Mouse (Mus musculus) forebrain, embryonic 13.5 days (tissue): ENCODE measurements at regions not wholly inside any gene's neighbourhood (a gene's known extent, or its start where the extent isn't known, plus 50 kb on each side); places are given as distances from the start of the nearest gene placed in this dataset.

Experiments used
- ATAC-seq: fragments of 200-750 bp; cut with Nextera tagmentation; 2 replicates; pipeline ENCODE4 v1.8.0; 2017
- H3K27ac ChIP-seq: fragments of 300-500 bp; sonication (generic); 2 replicates; pipeline ENCODE4 v1.5.1; 2015; ENCODE audit warnings: inconsistent platforms, mild to moderate bottlenecking, moderate library complexity
- H3K27me3 ChIP-seq: fragments of 300-500 bp; sonication (generic); 2 replicates; pipeline ENCODE4 v1.6.1; 2015; ENCODE audit warnings: mild to moderate bottlenecking, inconsistent platforms
- H3K36me3 ChIP-seq: fragments of 300-500 bp; sonication (generic); 2 replicates; pipeline ENCODE4 v1.6.1; 2015; ENCODE audit warnings: mild to moderate bottlenecking, inconsistent platforms; ENCODE audit not compliant: poor library complexity, severe bottlenecking
- H3K4me1 ChIP-seq: fragments of 300-500 bp; sonication (generic); 2 replicates; pipeline ENCODE4 v1.6.1; 2015; ENCODE audit warnings: inconsistent platforms
- H3K4me2 ChIP-seq: fragments of 300-500 bp; sonication (generic); 2 replicates; pipeline ENCODE4 v1.6.1; 2015; ENCODE audit warnings: inconsistent platforms, mild to moderate bottlenecking, moderate library complexity
- H3K4me3 ChIP-seq: fragments of 300-500 bp; sonication (generic); 2 replicates; pipeline ENCODE4 v1.5.1; 2015; ENCODE audit warnings: mild to moderate bottlenecking, inconsistent platforms
- H3K9ac ChIP-seq: fragments of 300-500 bp; sonication (generic); 2 replicates; pipeline ENCODE4 v1.6.1; 2015; ENCODE audit warnings: mild to moderate bottlenecking, inconsistent platforms
- H3K9me3 ChIP-seq: fragments of 300-500 bp; sonication (generic); replicated peaks from 2 replicates; pipeline ENCODE4 v1.6.1; 2016; ENCODE audit warnings: inconsistent platforms
- WGBS: fragments of 180-500 bp; shearing (Covaris S2); methylation state at CpG from one replicate; pipeline ENCODE4 v1.1.7; 2015; 5-methylcytosine and 5-hydroxymethylcytosine counted together

DNA sequence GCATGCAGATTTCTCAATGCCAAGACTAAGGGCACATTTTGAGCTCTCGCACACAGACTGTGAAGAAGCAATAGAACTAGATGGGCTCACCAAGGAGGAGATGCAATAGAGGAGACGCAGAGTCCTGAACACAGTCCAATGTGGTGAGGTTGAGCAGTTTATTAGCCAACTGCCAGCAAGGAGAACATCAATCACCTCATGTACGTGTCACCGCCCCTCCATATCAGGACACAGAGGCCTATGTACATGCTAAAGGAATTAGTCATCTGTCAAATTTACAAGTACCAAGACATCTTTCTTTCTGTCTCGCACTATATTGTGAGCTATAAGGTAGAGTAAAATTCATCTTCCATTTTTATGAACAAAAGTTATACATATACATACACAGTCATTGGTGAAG is 1228.9 kb downstream of the Gsdmc2 start:
- Histone ChIP-seq H3K36me3 (no peaks in the 10 kb centered on the region), H3K27me3 (no peaks in the 10 kb centered on the region), H3K9ac (no peak overlapping the region), H3K4me3 (no peak overlapping the region), H3K4me1 (no peaks in the 10 kb centered on the region), H3K27ac (no peak overlapping the region), H3K9me3 (no peaks in the 10 kb centered on the region), H3K4me2 (no peak overlapping the region)
- ATAC-seq: no peak
- WGBS: 95% methylated on average over 5 of the region's 5 CpGs

DNA sequence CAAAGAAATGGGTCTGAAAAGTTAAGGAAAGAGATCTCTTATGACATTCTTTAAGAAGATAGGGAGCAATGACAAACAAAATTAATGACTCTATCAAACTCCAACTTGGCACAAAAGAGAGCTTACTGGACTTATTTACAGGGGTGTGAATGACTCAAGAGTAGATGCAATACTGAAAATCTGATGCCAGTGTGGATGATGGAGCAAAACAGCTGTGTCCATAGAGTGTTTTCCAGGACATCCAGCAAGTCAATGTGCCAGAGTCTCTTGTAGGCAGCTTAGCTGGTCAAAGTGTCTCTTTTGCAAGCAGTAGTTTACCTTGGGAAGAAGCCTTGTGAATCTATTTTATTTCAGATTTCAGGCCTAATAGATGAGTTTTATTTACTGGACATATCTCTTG is 1248.2 kb downstream of the Gsdmc2 start:
- no peaks in the 10 kb centered on the region for H3K4me1 ChIP-seq
- ATAC-seq: no peak

GRCm38 (mm10) chr15:62588580-62588979 is 1256.4 kb downstream of the Gsdmc2 start:
- no peaks in the 10 kb centered on the region for H3K27me3 ChIP-seq
- no peak for ATAC-seq
- H3K4me1 ChIP-seq: no peaks in the 10 kb centered on the region

More for the DNA sequence above, 1248.2 kb downstream of the Gsdmc2 start:
- Histone ChIP-seq H3K9me3 (no peaks in the 10 kb centered on the region), H3K9ac (no peak overlapping the region), H3K36me3 (no peaks in the 10 kb centered on the region), H3K27me3 (no peaks in the 10 kb centered on the region), H3K4me3 (no peak overlapping the region), H3K4me2 (no peak overlapping the region), H3K27ac (no peak overlapping the region)

GRCm38 (mm10) chr15:62578788-62579187 is 1266.2 kb downstream of the Gsdmc2 start:
- Histone ChIP-seq H3K4me1 (peaks cover 5% of the 10 kb centered on the region), H3K27me3 (no peaks in the 10 kb centered on the region), H3K9me3 (no peaks in the 10 kb centered on the region), H3K36me3 (no peaks in the 10 kb centered on the region), H3K4me2 (no peak overlapping the region), H3K27ac (no peak overlapping the region), H3K4me3 (no peak overlapping the region), H3K9ac (no peak overlapping the region)
- ATAC-seq: peak; percentile 77; the same call in 1 of the 2 replicates
- WGBS: 38% methylated on average over 3 of the region's 3 CpGs

More at GRCm38 (mm10) chr15:62588580-62588979, 1256.4 kb downstream of the Gsdmc2 start:
- H3K9me3 ChIP-seq: no peaks in the 10 kb centered on the region
- no peak overlapping the region for H3K4me3 ChIP-seq
- H3K27ac ChIP-seq: no peak overlapping the region
- 87% methylated on average over 3 of the region's 3 CpGs for WGBS
- no peak overlapping the region for H3K9ac ChIP-seq
- H3K36me3 ChIP-seq: no peaks in the 10 kb centered on the region
- H3K4me2 ChIP-seq: no peak overlapping the region

- WGBS: 88% methylated on average over 2 of the region's 2 CpGs
- Histone ChIP-seq H3K9me3 (no peaks in the 10 kb centered on the region), H3K36me3 (no peaks in the 10 kb centered on the region), H3K4me2 (no peak overlapping the region), H3K4me1 (peaks cover 11% of the 10 kb centered on the region), H3K9ac (no peak overlapping the region), H3K27ac (no peak overlapping the region), H3K27me3 (no peaks in the 10 kb centered on the region), H3K4me3 (no peak overlapping the region)
- ATAC-seq: no peak
These were observed 1269.2 kb downstream of the Gsdmc2 start for GRCm38 (mm10) chr15:62575791-62576190.

DNA sequence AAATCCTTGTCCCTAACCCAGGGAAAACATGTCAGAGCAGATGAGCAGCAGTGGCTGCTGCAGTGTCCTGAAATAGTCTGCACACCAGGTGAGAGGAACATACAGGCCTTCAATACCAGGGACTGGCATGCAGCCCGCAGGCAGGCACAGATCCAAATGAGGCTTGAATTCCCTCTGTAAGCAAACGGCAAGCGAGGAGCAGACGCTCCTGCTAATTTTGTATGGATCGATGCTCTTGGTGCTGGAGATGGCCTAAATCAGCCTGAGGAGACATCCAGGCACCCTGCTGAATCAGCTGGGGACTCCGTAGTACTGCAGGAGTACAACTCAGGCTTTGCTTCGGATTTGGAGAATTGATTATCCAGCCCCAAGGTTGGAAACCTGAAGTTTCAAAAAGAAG is 1273.2 kb downstream of the Gsdmc2 start:
- Histone ChIP-seq H3K27ac (no peak overlapping the region), H3K4me2 (no peak overlapping the region), H3K36me3 (no peaks in the 10 kb centered on the region), H3K4me1 (peaks cover 6% of the 10 kb centered on the region; the same call in 1 of the 2 replicates), H3K4me3 (no peak overlapping the region), H3K27me3 (no peaks in the 10 kb centered on the region), H3K9ac (no peak overlapping the region), H3K9me3 (no peaks in the 10 kb centered on the region)
- 35% methylated on average over 7 of the region's 7 CpGs for WGBS
- ATAC-seq: peak; percentile 43; the same call in 1 of the 2 replicates

GRCm38 (mm10) chr15:62568788-62569713 is 1275.9 kb downstream of the Gsdmc2 start:
- no peaks in the 10 kb centered on the region for H3K9me3 ChIP-seq
- no peak for ATAC-seq
- 81% methylated on average over 7 of the region's 7 CpGs for WGBS

DNA sequence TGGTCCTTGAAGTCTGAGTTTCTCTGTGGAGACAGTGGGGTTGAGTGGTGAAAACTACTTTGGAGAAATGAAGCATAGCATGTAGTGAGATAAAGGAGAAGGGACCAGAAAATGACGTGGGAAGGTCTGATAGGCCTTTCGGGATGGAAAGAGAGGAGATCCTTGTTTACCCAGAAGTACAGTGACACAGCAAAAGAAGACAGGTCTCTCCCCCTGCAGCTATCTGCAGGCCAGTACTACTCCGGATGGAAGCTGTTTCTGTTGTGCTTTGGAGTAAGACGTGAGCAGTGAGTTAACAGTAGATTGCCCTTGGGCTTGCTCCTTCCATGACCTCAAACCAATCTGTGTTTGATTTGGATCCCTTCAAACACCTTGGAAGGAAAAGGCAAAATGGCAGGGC is 1277.5 kb downstream of the Gsdmc2 start:
- Histone ChIP-seq H3K9ac (no peak overlapping the region), H3K36me3 (no peaks in the 10 kb centered on the region), H3K4me3 (no peak overlapping the region), H3K4me1 (peaks cover 15% of the 10 kb centered on the region), H3K27me3 (no peaks in the 10 kb centered on the region), H3K27ac (no peak overlapping the region), H3K4me2 (no peak overlapping the region), H3K9me3 (no peaks in the 10 kb centered on the region)
- 85% methylated on average over 4 of the region's 4 CpGs for WGBS
- ATAC-seq: no peak

More at GRCm38 (mm10) chr15:62568788-62569713, 1275.9 kb downstream of the Gsdmc2 start:
- Histone ChIP-seq H3K4me2 (no peak overlapping the region), H3K27me3 (no peaks in the 10 kb centered on the region), H3K27ac (no peak overlapping the region), H3K4me1 (peaks cover 15% of the 10 kb centered on the region), H3K36me3 (no peaks in the 10 kb centered on the region), H3K9ac (no peak overlapping the region), H3K4me3 (no peak overlapping the region)

DNA sequence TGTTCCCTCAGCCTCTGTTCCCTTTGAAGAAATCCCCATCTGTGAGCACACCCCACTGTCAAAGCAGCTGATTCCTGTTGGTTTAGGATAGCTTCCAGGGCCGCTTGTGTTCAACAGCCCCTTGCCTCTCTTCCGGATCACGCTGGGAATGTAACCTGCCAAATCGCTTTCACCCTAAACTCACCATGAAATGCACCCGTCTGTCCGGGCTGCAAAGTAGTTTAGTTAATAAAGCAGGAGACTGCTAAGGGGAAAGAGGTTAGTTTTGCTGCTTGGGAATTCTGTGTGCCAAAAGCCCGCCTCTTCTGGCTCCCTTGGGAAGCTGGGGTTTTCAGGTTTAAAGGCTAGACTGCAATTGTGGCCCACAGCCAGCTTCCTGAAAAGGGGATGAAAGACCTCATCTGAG is 1278.9 kb downstream of the Gsdmc2 start:
- peak overlapping the region; percentile 65 for H3K27ac ChIP-seq

GRCm38 (mm10) chr15:62533233-62533632 is 1311.7 kb downstream of the Gsdmc2 start:
- no peak overlapping the region for H3K4me2 ChIP-seq
- no peaks in the 10 kb centered on the region for H3K36me3 ChIP-seq
- no peaks in the 10 kb centered on the region for H3K4me1 ChIP-seq
- H3K9me3 ChIP-seq: no peaks in the 10 kb centered on the region
- H3K27me3 ChIP-seq: no peaks in the 10 kb centered on the region
- H3K9ac ChIP-seq: no peak overlapping the region
- no peak overlapping the region for H3K27ac ChIP-seq
- ATAC-seq: no peak
- 83% methylated on average over 2 of the region's 2 CpGs for WGBS
- H3K4me3 ChIP-seq: no peak overlapping the region

More for the DNA sequence above, 1278.9 kb downstream of the Gsdmc2 start:
- no peaks in the 10 kb centered on the region for H3K36me3 ChIP-seq
- 24% methylated on average over 7 of the region's 7 CpGs for WGBS
- peak; percentile 86 for ATAC-seq
- 0 out of 2 replicates have a peak overlapping the region, but pooled peaks have one; percentile 12 for H3K4me2 ChIP-seq
- H3K4me1 ChIP-seq: peaks cover 10% of the 10 kb centered on the region
- H3K27me3 ChIP-seq: no peaks in the 10 kb centered on the region
- H3K9me3 ChIP-seq: no peaks in the 10 kb centered on the region
- H3K9ac ChIP-seq: no peak overlapping the region
- no peak overlapping the region for H3K4me3 ChIP-seq

DNA sequence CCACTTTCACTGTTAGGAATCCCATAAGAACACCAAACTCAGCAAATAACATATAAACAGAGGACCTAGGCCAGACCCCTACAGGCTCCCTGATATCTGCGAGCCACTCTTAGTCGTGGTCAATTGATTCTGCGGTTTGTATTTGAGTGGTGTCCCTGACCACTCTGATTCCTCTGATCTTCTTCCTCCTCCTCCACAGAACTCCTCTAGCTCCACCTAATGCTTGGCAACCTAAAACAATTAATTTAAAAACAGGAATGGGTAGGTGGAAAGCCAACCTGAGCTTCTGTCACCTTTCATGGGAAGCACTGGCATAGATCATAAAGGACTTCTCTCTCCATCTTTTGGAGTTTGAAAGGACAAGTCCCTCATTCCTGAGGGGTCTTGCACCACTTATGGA is 1316.0 kb downstream of the Gsdmc2 start:
- no peak overlapping the region for H3K4me2 ChIP-seq
- H3K9me3 ChIP-seq: no peaks in the 10 kb centered on the region
- 85% methylated on average over 3 of the region's 3 CpGs for WGBS
- no peaks in the 10 kb centered on the region for H3K4me1 ChIP-seq
- H3K27ac ChIP-seq: no peak overlapping the region
- no peak for ATAC-seq
- H3K4me3 ChIP-seq: no peak overlapping the region
- no peak overlapping the region for H3K9ac ChIP-seq
- no peaks in the 10 kb centered on the region for H3K36me3 ChIP-seq
- no peaks in the 10 kb centered on the region for H3K27me3 ChIP-seq

DNA sequence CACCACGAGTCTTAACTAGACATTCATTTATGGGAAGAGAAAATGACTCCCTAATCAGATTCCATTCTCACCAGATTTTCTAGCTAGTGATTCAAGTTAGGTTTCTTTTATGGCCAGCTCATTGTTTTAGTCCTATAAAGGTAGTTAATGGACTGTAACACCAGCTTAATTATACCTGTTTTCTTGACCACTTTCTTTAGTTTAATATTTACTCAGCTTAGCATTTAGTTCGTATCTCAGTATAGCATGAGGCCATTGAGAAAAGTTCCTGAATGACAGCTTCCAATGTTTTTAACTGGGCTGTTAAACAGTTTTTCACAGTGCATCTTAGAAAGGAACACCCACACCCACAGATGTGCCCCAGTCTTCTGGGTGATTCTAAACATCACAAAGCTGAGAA is 1320.3 kb downstream of the Gsdmc2 start:
- Histone ChIP-seq H3K36me3 (no peaks in the 10 kb centered on the region), H3K27ac (no peak overlapping the region), H3K9me3 (no peaks in the 10 kb centered on the region), H3K4me1 (no peaks in the 10 kb centered on the region), H3K27me3 (no peaks in the 10 kb centered on the region), H3K4me3 (no peak overlapping the region), H3K9ac (no peak overlapping the region), H3K4me2 (no peak overlapping the region)
- 23% methylated on average over 2 of the region's 2 CpGs for WGBS
- ATAC-seq: no peak
